Mouse (Mus musculus) limb, embryonic 15.5 days (tissue): ENCODE results near the gene Gpcpd1. TPM values are rescaled to one million over a fixed set of nuclear protein-coding genes. Genes with fewer than 3 reads are reported as not detected.

Experiments
- ATAC-seq: fragments of 200-750 bp; cut with Nextera tagmentation; 2 replicates; pipeline ENCODE4 v1.8.0; 2017; ENCODE audit warnings: low read depth, moderate TSS enrichment; ENCODE audit not compliant: insufficient number of reproducible peaks, low FRiP score, low TSS enrichment
- H3K27ac ChIP-seq: fragments of 300-500 bp; sonication (generic); 2 replicates; pipeline ENCODE4 v1.5.1; 2015; ENCODE audit warnings: moderate library complexity, mild to moderate bottlenecking, inconsistent platforms
- H3K27me3 ChIP-seq: fragments of 300-500 bp; sonication (generic); 2 replicates; pipeline ENCODE4 v1.6.1; 2015; ENCODE audit warnings: inconsistent platforms
- H3K36me3 ChIP-seq: fragments of 300-500 bp; sonication (generic); 2 replicates; pipeline ENCODE4 v1.6.1; 2015; ENCODE audit warnings: inconsistent platforms
- H3K4me1 ChIP-seq: fragments of 300-500 bp; sonication (generic); 2 replicates; pipeline ENCODE4 v1.6.1; 2015; ENCODE audit warnings: inconsistent platforms
- H3K4me2 ChIP-seq: fragments of 300-500 bp; sonication (generic); 2 replicates; pipeline ENCODE4 v1.6.1; 2015; ENCODE audit warnings: mild to moderate bottlenecking, inconsistent platforms
- H3K4me3 ChIP-seq: fragments of 300-500 bp; sonication (generic); 2 replicates; pipeline ENCODE4 v1.5.1; 2015; ENCODE audit warnings: mild to moderate bottlenecking, inconsistent platforms
- H3K9ac ChIP-seq: fragments of 300-500 bp; sonication (generic); 2 replicates; pipeline ENCODE4 v1.6.1; 2015; ENCODE audit warnings: inconsistent platforms
- H3K9me3 ChIP-seq: fragments of 300-500 bp; sonication (generic); 2 replicates; pipeline ENCODE4 v1.6.1; 2016; ENCODE audit warnings: inconsistent platforms
- WGBS: fragments of 180-500 bp; shearing (Covaris S2); methylation state at CpG from one replicate; pipeline ENCODE4 v1.1.7; 2015; 5-methylcytosine and 5-hydroxymethylcytosine counted together
- polyA plus RNA-seq: library from polyadenylated mRNA; unstranded; fragments of >200 nt; fragmentation: Nextera tagmentation; extraction: Ambion mirVana; gene quantifications from 2 replicates; pipeline ENCODE4 v1.2.1, GENCODE M21; 2015

Gene Gpcpd1
- polyA plus RNA-seq, 1 experiment from 2014 or later: 48.7 TPM

DNA sequence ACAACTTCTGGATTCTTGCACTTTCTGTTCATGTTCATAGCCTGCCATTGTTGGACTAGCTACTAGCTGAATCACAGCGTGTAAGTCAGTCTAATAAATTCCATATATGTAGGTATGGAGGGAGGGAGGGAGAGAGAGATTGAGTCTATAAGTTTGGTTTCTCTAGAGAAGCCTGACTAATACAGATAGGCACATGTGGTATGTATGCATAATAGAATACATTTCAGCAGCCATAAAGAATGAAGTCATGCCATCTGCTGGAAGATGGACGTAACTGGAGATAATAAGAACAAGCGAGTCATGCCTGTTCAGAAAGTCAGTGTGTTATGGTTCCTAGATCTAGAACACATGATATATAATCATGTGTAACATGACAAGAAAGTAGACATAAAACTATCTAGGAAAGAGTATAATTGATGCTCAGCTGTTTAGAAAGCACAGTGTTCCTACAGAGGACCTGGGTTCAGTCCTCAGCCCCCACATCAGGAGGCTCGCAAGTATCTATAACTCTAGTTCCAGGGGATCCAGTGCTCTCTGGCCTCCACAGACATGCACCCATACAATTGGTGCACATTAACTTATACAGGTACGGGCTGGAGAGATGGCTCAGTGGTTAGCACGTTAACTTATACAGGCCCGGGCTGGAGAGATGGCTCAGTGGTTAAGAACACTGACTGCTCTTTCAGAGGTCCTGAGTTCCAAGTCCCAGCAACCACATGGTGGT, 90.0 kb downstream of the Gpcpd1 start:
- Histone ChIP-seq H3K4me1 (no peaks in the 10 kb centered on the region), H3K4me3 (no peak overlapping the region), H3K9me3 (no peaks in the 10 kb centered on the region), H3K27ac (no peak overlapping the region), H3K4me2 (no peak overlapping the region), H3K27me3 (no peaks in the 10 kb centered on the region), H3K36me3 (no peaks in the 10 kb centered on the region), H3K9ac (no peak overlapping the region)
- 73% methylated on average over 7 of the region's 7 CpGs for WGBS
- ATAC-seq: no peak

DNA sequence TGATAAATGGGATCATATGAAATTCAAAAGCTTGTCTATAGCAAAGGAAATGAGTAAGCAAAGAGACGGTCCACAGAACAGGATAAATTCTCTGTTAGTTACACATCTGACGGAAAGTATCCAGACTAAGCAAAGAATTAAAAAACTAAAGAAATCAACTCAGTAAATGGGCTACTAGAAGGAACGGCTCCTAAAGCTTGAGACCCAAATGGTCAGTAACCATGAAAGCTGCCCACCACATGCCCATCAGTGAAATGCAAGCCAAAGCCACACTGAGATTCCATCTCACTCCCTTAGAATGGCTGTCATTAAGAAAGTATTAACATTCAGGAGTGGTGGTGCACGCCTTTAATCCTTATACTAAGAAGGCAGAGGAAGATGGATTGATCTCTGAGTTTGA, 94.3 kb downstream of the Gpcpd1 start:
- no peak for ATAC-seq
- no peak overlapping the region for H3K27ac ChIP-seq
- WGBS: 80% methylated on average over 4 of the region's 4 CpGs
- H3K27me3 ChIP-seq: no peaks in the 10 kb centered on the region
- no peak overlapping the region for H3K9ac ChIP-seq
- H3K9me3 ChIP-seq: no peaks in the 10 kb centered on the region
- H3K4me3 ChIP-seq: no peak overlapping the region
- H3K36me3 ChIP-seq: no peaks in the 10 kb centered on the region
- no peak overlapping the region for H3K4me2 ChIP-seq
- H3K4me1 ChIP-seq: no peaks in the 10 kb centered on the region

DNA sequence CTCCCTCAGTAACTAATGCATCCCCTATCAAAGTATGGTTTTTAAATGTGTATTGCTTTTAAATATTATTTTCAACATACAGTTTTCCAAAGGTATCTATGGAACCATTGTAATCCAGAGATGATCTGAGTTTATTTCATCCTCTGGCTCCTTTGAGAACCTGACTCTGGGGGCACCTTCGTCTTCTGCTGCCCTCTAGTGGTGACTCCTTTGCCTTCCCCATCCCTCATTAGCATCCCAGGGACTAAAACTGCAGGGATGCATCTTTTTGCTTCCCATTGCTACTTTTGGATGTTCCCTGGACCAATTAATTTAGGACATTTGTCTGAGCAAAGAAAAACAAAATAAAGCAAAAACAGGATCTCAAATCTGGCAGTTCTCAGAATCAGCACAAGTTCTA, 102.1 kb downstream of the Gpcpd1 start:
- 0% methylated on average over 1 of the region's 1 CpGs for WGBS
- no peaks in the 10 kb centered on the region for H3K4me1 ChIP-seq
- H3K9me3 ChIP-seq: no peaks in the 10 kb centered on the region
- no peak overlapping the region for H3K27ac ChIP-seq
- H3K4me2 ChIP-seq: no peak overlapping the region
- H3K27me3 ChIP-seq: no peaks in the 10 kb centered on the region
- no peak for ATAC-seq
- H3K9ac ChIP-seq: no peak overlapping the region
- no peaks in the 10 kb centered on the region for H3K36me3 ChIP-seq
- no peak overlapping the region for H3K4me3 ChIP-seq

DNA sequence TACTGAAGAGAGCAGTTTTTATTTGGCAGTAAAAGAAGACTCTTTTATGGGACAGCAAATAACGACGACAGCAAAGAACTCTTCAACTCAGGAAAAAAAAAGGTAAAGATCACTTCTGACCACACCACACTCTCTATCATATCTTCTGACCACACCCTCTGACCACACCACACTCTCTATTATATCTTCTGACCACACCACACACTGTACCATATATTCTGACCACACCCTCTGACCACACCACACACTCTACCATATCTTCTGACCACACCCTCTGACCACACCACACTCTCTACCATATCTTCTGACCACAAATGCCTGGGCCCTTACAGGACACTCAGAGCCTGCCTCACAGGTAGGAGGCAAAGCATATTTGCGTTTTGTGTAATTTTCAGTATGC, 106.0 kb downstream of the Gpcpd1 start:
- no peaks in the 10 kb centered on the region for H3K4me1 ChIP-seq
- H3K36me3 ChIP-seq: no peaks in the 10 kb centered on the region
- WGBS: 54% methylated on average over 3 of the region's 3 CpGs
- no peak for ATAC-seq
- no peaks in the 10 kb centered on the region for H3K27me3 ChIP-seq
- H3K27ac ChIP-seq: no peak overlapping the region
- no peak overlapping the region for H3K4me2 ChIP-seq
- H3K4me3 ChIP-seq: no peak overlapping the region
- no peak overlapping the region for H3K9ac ChIP-seq
- H3K9me3 ChIP-seq: no peaks in the 10 kb centered on the region

Other genes with a start within 250 kb of the Gpcpd1 start
- gene Prokr2, start 202.3 kb downstream of the Gpcpd1 start, polyA plus RNA-seq: 2.4 and 4.2 TPM in 2 replicates
- gene Shld1, start 99.2 kb upstream of the Gpcpd1 start, polyA plus RNA-seq: 14.0 and 16.9 TPM in 2 replicates
- gene Chgb, start 193.5 kb upstream of the Gpcpd1 start, polyA plus RNA-seq: 0.14 and 0.32 TPM in 2 replicates
- gene Trmt6, start 228.3 kb upstream of the Gpcpd1 start, polyA plus RNA-seq: 22.4 and 25.5 TPM in 2 replicates
- 10.2 and 10.6 TPM in 2 replicates for gene Mcm8, start 228.4 kb upstream of the Gpcpd1 start, polyA plus RNA-seq